Mouse (Mus musculus): ENCODE measurements around the gene Tfap2e. TPM values are rescaled to one million over a fixed set of nuclear protein-coding genes. Genes with fewer than 3 reads are reported as not detected.
A peak's percentile ranks its signal among the peaks of the same experiment; 100 is the strongest.

Gene Tfap2e
- polyA plus RNA-seq, 1 experiment: not detected

DNA sequence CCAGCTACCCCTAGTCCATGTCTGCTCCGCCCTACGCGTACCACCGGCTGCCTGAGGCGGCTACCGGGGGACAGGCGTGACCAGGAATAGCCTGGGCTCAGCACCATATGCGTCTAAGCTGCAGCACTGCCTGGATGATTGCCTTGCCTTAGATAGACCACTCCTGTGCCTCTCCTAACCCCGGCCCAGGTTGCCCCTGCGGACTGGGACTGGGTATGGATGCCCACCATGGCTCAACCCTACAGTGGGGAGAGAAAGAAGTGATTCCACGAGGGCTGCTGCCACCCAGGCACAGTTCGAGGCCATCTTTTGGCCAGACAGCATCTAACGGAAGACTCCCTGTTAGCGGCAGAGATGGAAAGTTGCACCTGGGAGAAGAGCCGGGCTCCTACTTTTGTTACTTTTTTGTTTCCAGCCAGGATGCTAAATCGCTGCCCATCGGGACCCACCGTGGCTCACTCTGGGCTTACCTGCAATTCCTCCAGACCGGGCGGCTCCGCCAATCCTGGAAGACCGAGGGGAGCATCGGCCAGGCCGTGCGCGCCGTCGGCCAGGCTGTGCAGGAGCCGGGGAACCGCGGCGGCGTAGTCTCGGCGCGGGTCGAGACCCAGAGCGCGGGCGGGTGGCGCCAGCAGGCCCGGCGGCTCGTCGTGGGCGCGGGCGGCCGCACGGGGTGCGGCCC, 1.2 kb downstream of the Tfap2e start:
- peaks cover 7% of the 10 kb centered on the region for H3K27me3 ChIP-seq (replicated peaks; ENCODE audit: control insufficient read depth, insufficient read depth, low read length)
- 5% methylated on average over 51 of the region's 51 CpGs for WGBS
- H3K4me1 ChIP-seq (ENCODE audit: control insufficient read depth, insufficient read depth, low read length): no peaks in the 10 kb centered on the region
- H3K4me3 ChIP-seq (ENCODE audit: insufficient read depth, low read depth, low read length): peak overlapping the region; percentile 19; the same call in 1 of the 2 replicates
- H3K27ac ChIP-seq (ENCODE audit: insufficient read depth, low read depth, low read length): no peak overlapping the region
- TF ChIP-seq POLR2A (IDR thresholded peaks at IDR 0.05; ENCODE audit: low read depth, low read length): no peak
- no peak for TF ChIP-seq CTCF (conservative IDR thresholded peaks at IDR 0.05; ENCODE audit: insufficient read depth, insufficient read length, low read depth, low read length)
- no peak for DNase-seq
- H3K36me3 ChIP-seq (ENCODE audit: control insufficient read depth, insufficient read depth, low read length): no peaks in the 10 kb centered on the region

- TF ChIP-seq CTCF (conservative IDR thresholded peaks at IDR 0.05; ENCODE audit: insufficient read depth, insufficient read length, low read depth, low read length): no peak
- TF ChIP-seq POLR2A (IDR thresholded peaks at IDR 0.05; ENCODE audit: low read depth, low read length): no peak
- Histone ChIP-seq H3K4me1 (ENCODE audit: control insufficient read depth, insufficient read depth, low read length) (no peaks in the 10 kb centered on the region), H3K27ac (ENCODE audit: insufficient read depth, low read depth, low read length) (no peak overlapping the region), H3K27me3 (replicated peaks; ENCODE audit: control insufficient read depth, insufficient read depth, low read length) (peaks cover 7% of the 10 kb centered on the region), H3K36me3 (ENCODE audit: control insufficient read depth, insufficient read depth, low read length) (no peaks in the 10 kb centered on the region), H3K4me3 (ENCODE audit: insufficient read depth, low read depth, low read length) (no peak overlapping the region)
- no peak for DNase-seq
- WGBS: 7% methylated on average over 16 of the region's 16 CpGs
Measured at GRCm38 (mm10) chr4:126734001-126734603, 1.9 kb downstream of the Tfap2e start.

GRCm38 (mm10) chr4:126732531-126733380, 3.3 kb downstream of the Tfap2e start:
- 7% methylated on average over 26 of the region's 26 CpGs for WGBS
- no peak for TF ChIP-seq POLR2A (IDR thresholded peaks at IDR 0.05; ENCODE audit: low read depth, low read length)
- no peak for TF ChIP-seq CTCF (conservative IDR thresholded peaks at IDR 0.05; ENCODE audit: insufficient read depth, insufficient read length, low read depth, low read length)
- H3K4me1 ChIP-seq (ENCODE audit: control insufficient read depth, insufficient read depth, low read length): no peaks in the 10 kb centered on the region
- peaks cover 7% of the 10 kb centered on the region for H3K27me3 ChIP-seq (replicated peaks; ENCODE audit: control insufficient read depth, insufficient read depth, low read length)
- DNase-seq: no peak
- no peak overlapping the region for H3K4me3 ChIP-seq (ENCODE audit: insufficient read depth, low read depth, low read length)
- H3K27ac ChIP-seq (ENCODE audit: insufficient read depth, low read depth, low read length): no peak overlapping the region
- H3K36me3 ChIP-seq (ENCODE audit: control insufficient read depth, insufficient read depth, low read length): no peaks in the 10 kb centered on the region

GRCm38 (mm10) chr4:126732111-126732510, 3.9 kb downstream of the Tfap2e start:
- Histone ChIP-seq H3K27ac (ENCODE audit: insufficient read depth, low read depth, low read length) (no peak overlapping the region), H3K4me3 (ENCODE audit: insufficient read depth, low read depth, low read length) (no peak overlapping the region), H3K4me1 (ENCODE audit: control insufficient read depth, insufficient read depth, low read length) (no peaks in the 10 kb centered on the region), H3K27me3 (replicated peaks; ENCODE audit: control insufficient read depth, insufficient read depth, low read length) (peaks cover 7% of the 10 kb centered on the region), H3K36me3 (ENCODE audit: control insufficient read depth, insufficient read depth, low read length) (no peaks in the 10 kb centered on the region)
- no peak for DNase-seq
- no peak for TF ChIP-seq CTCF (conservative IDR thresholded peaks at IDR 0.05; ENCODE audit: insufficient read depth, insufficient read length, low read depth, low read length)
- TF ChIP-seq POLR2A (IDR thresholded peaks at IDR 0.05; ENCODE audit: low read depth, low read length): no peak
- WGBS: 2% methylated on average over 18 of the region's 18 CpGs

GRCm38 (mm10) chr4:126707439-126707826, 28.6 kb downstream of the Tfap2e start:
- TF ChIP-seq CTCF (conservative IDR thresholded peaks at IDR 0.05; ENCODE audit: insufficient read depth, insufficient read length, low read depth, low read length) (no peak), POLR2A (IDR thresholded peaks at IDR 0.05; ENCODE audit: low read depth, low read length) (no peak)
- H3K27me3 ChIP-seq (replicated peaks; ENCODE audit: control insufficient read depth, insufficient read depth, low read length): no peaks in the 10 kb centered on the region
- no peak overlapping the region for H3K27ac ChIP-seq (ENCODE audit: insufficient read depth, low read depth, low read length)
- H3K4me3 ChIP-seq (ENCODE audit: insufficient read depth, low read depth, low read length): no peak overlapping the region
- 81% methylated on average over 5 of the region's 5 CpGs for WGBS
- DNase-seq: no peak
- H3K4me1 ChIP-seq (ENCODE audit: control insufficient read depth, insufficient read depth, low read length): no peaks in the 10 kb centered on the region
- peaks cover 5% of the 10 kb centered on the region for H3K36me3 ChIP-seq (ENCODE audit: control insufficient read depth, insufficient read depth, low read length)

GRCm38 (mm10) chr4:126706630-126707438, 29.2 kb downstream of the Tfap2e start:
- Histone ChIP-seq H3K36me3 (ENCODE audit: control insufficient read depth, insufficient read depth, low read length) (peaks cover 5% of the 10 kb centered on the region), H3K4me3 (ENCODE audit: insufficient read depth, low read depth, low read length) (no peak overlapping the region), H3K27me3 (replicated peaks; ENCODE audit: control insufficient read depth, insufficient read depth, low read length) (no peaks in the 10 kb centered on the region), H3K27ac (ENCODE audit: insufficient read depth, low read depth, low read length) (no peak overlapping the region), H3K4me1 (ENCODE audit: control insufficient read depth, insufficient read depth, low read length) (no peaks in the 10 kb centered on the region)
- no peak for TF ChIP-seq POLR2A (IDR thresholded peaks at IDR 0.05; ENCODE audit: low read depth, low read length)
- 83% methylated on average over 12 of the region's 12 CpGs for WGBS
- DNase-seq: no peak
